ENCODE assay signal across 8 mouse cellular contexts in genomic region chr17:85621505-85622310, GRCm38 (mm10). TPM values are rescaled to one million over a fixed set of nuclear protein-coding genes. Genes with fewer than 3 reads are reported as not detected.
DNase-seq lines count a peak whose midpoint lies in the region; ATAC-seq and TF ChIP-seq lines count a peak whose summit lies in the region.
"Had no signal": no experiment of that assay in that cellular context is flagged by ENCODE, and none has a peak within 500 bp of the region (broad histone marks: within the 10 kb centered on the region; RNA-seq: fewer than 3 reads in every experiment).

No protein-coding gene starts in this region.

- H3K27ac ChIP-seq in testis, adult 2 months (ENCODE audit: control insufficient read depth, insufficient read depth, low read depth, low read length) = no peak overlapping the region
- H3K27ac ChIP-seq in forebrain, embryonic 15.5 days (replicated peaks) = peak overlapping the region; percentile 84
- H3K27ac ChIP-seq in liver, embryonic 14.5 days = no peak overlapping the region
- H3K27ac ChIP-seq in stomach, postnatal 0 days (replicated peaks) = no peak overlapping the region

- peaks cover 9% of the 10 kb centered on the region for H3K4me1 ChIP-seq in testis, adult 2 months (ENCODE audit: control insufficient read depth, insufficient read depth, low read length)
- H3K4me1 ChIP-seq in forebrain, embryonic 15.5 days = peaks cover 39% of the 10 kb centered on the region
- H3K4me1 ChIP-seq in liver, embryonic 14.5 days (replicated peaks; ENCODE audit: control insufficient read depth in 2 of 2, insufficient read depth in 2 of 2, low read length in 1 of 2) = no peaks in the 10 kb centered on the region
- no peaks in the 10 kb centered on the region for H3K4me1 ChIP-seq in stomach, postnatal 0 days (replicated peaks; ENCODE audit: control insufficient read depth, insufficient read depth)

- no peak for DNase-seq in testis, postnatal 14 days (ENCODE audit: low spot score)
- no peak for DNase-seq in liver, embryonic 14.5 days (ENCODE audit: low read depth in 3 of 3, low spot score in 3 of 3)
- no peak for DNase-seq in stomach, postnatal 0 days (ENCODE audit: low spot score)
- DNase-seq in lung, adult 18-20 months = no peak
- DNase-seq in frontal cortex, postnatal 10 days (ENCODE audit: low spot score in 2 of 2) = no peak

- no peaks in the 10 kb centered on the region for H3K36me3 ChIP-seq in testis, adult 2 months (ENCODE audit: control insufficient read depth, insufficient read depth, low read length)
- H3K36me3 ChIP-seq in forebrain, embryonic 15.5 days = no peaks in the 10 kb centered on the region
- no peaks in the 10 kb centered on the region for H3K36me3 ChIP-seq in liver, embryonic 14.5 days (replicated peaks; ENCODE audit: control insufficient read depth, insufficient read depth, low read depth)
- H3K36me3 ChIP-seq in stomach, postnatal 0 days (ENCODE audit: control insufficient read depth, insufficient read depth, low read length) = no peaks in the 10 kb centered on the region

- peak overlapping the region; percentile 71 for H3K4me2 ChIP-seq in forebrain, embryonic 15.5 days (replicated peaks)
- H3K4me2 ChIP-seq in liver, embryonic 14.5 days (ENCODE audit: low read depth) = peak overlapping the region; percentile 20; the same call in 1 of the 2 replicates
- H3K4me2 ChIP-seq in stomach, postnatal 0 days (replicated peaks; ENCODE audit: low read depth) = peak overlapping the region; percentile 42

- TF ChIP-seq EP300 in liver, embryonic 14.5 days (IDR thresholded peaks at IDR 0.05; ENCODE audit: low read depth) = no peak
- no peak for TF ChIP-seq EP300 in stomach, postnatal 0 days (optimal IDR thresholded peaks at IDR 0.05)

- H3K9me3 ChIP-seq in forebrain, embryonic 15.5 days = no peaks in the 10 kb centered on the region
- no peaks in the 10 kb centered on the region for H3K9me3 ChIP-seq in liver, embryonic 14.5 days (ENCODE audit: control insufficient read depth, low read length)
- no peaks in the 10 kb centered on the region for H3K9me3 ChIP-seq in stomach, postnatal 0 days (ENCODE audit: control insufficient read depth, low read length)

- peak overlapping the region; percentile 56 for H3K9ac ChIP-seq in forebrain, embryonic 15.5 days (replicated peaks)
- H3K9ac ChIP-seq in liver, embryonic 14.5 days (replicated peaks) = no peak overlapping the region
- no peak overlapping the region for H3K9ac ChIP-seq in stomach, postnatal 0 days (ENCODE audit: low read length)

- H3K4me3 ChIP-seq in testis, adult 2 months (ENCODE audit: control insufficient read depth, low read depth, low read length) = peak overlapping the region; percentile 58
- peak overlapping the region; percentile 45 for H3K4me3 ChIP-seq in forebrain, embryonic 15.5 days
- 0 out of 4 replicates have a peak overlapping the region, but pooled peaks of 1 of the 2 experiments have one; percentile 8 for H3K4me3 ChIP-seq in liver, embryonic 14.5 days (ENCODE audit: insufficient read depth in 1 of 2, low read depth in 2 of 2, low read length in 2 of 2)
- H3K4me3 ChIP-seq in stomach, postnatal 0 days (ENCODE audit: low read depth, low read length) = peak overlapping the region; percentile 33

- TF ChIP-seq CTCF in testis, adult 2 months (IDR thresholded peaks at IDR 0.05; ENCODE audit: control insufficient read depth, insufficient read depth, insufficient replicate concordance, low read depth, low read length) = no peak
- no peak for TF ChIP-seq CTCF in liver, embryonic 14.5 days (IDR thresholded peaks at IDR 0.05; ENCODE audit: low read depth)
- no peak for TF ChIP-seq CTCF in stomach, postnatal 0 days (IDR thresholded peaks at IDR 0.05; ENCODE audit: low read depth)

- under 1% methylated on average over 66 of the region's 67 CpGs for WGBS in forebrain, embryonic 15.5 days
- 1% methylated on average over 66 of the region's 67 CpGs for WGBS in liver, embryonic 14.5 days (ENCODE audit: insufficient replicate concordance)
- 1% methylated on average over 63 of the region's 67 CpGs for WGBS in stomach, postnatal 0 days

- no peak for ATAC-seq in forebrain, embryonic 15.5 days (replicated peaks)
- ATAC-seq in liver, embryonic 14.5 days (ENCODE audit: insufficient read depth) = no peak
- no peak for ATAC-seq in stomach, postnatal 0 days (ENCODE audit: low FRiP score, low TSS enrichment)

- no peak for TF ChIP-seq POLR2A in testis, adult 2 months (IDR thresholded peaks at IDR 0.05; ENCODE audit: control insufficient read depth, low read depth, low read length)

- H3K27me3 ChIP-seq in testis, adult 2 months (ENCODE audit: control insufficient read depth, insufficient read depth, low read length) = peaks cover 11% of the 10 kb centered on the region
- H3K27me3 ChIP-seq in forebrain, embryonic 15.5 days = peaks cover 78% of the 10 kb centered on the region
- H3K27me3 ChIP-seq in liver, embryonic 14.5 days (ENCODE audit: control insufficient read depth, insufficient read depth, low read length) = peaks cover 100% of the 10 kb centered on the region
- H3K27me3 ChIP-seq in stomach, postnatal 0 days (ENCODE audit: control insufficient read depth, insufficient read depth, low read length) = peaks cover 48% of the 10 kb centered on the region

RNA-seq across cellular contexts. Expression of gene Six3, which starts 8.3 kb away (rescaled TPM):
- polyA plus RNA-seq in testis, adult 2 months (2012; rRNA removed) = not detected in 2 replicates
- polyA plus RNA-seq in forebrain, embryonic 15.5 days (2015; fragmentation: Nextera tagmentation; extraction: Ambion mirVana) = 18.0 and 21.7 TPM in 2 replicates
- 0.01 and 0.02 TPM in 2 replicates for polyA plus RNA-seq in liver, embryonic 14.5 days (2012; rRNA removed)
- polyA plus RNA-seq in liver, embryonic 14.5 days (2014; fragmentation: Nextera tagmentation; extraction: Ambion mirVana) = not detected in 2 replicates
- polyA plus RNA-seq in stomach, postnatal 0 days (2015; fragmentation: Nextera tagmentation; extraction: Ambion mirVana) = not detected in 2 replicates
- polyA plus RNA-seq: gonadal fat pad, adult 2 months had no signal

Comparison
In these comparisons a context has a peak if more than half of its experiments do, and no peak if none do; other contexts are left out.
1. H3K4me2 ChIP-seq: peak in every context shown above with its lines; median percentile 71 in forebrain, embryonic 15.5 days; 42 in stomach, postnatal 0 days; 20 in liver, embryonic 14.5 days.
2. RNA of gene Six3, which starts 8.3 kb away (polyA plus RNA-seq): 18.0 to 21.7 TPM in forebrain, embryonic 15.5 days; 0.01 to 0.02 TPM in liver, embryonic 14.5 days, not detected in testis, adult 2 months and not detected in stomach, postnatal 0 days; every median in the first group is over 10 times any median in the second.